Mouse (Mus musculus) gastrocnemius, adult 2 months (tissue): Measurements from ENCODE around the gene Luc7l. TPM values are rescaled to one million over a fixed set of nuclear protein-coding genes. Genes with fewer than 3 reads are reported as not detected.

ENCODE experiments used
- DNase-seq: peaks from one replicate; pipeline ENCODE4 v3.0.0; 2022
- H3K27ac ChIP-seq: fragments of 200-600 bp; 2 replicates; pipeline ENCODE4 v1.8.1; 2022; ENCODE audit warnings: mild to moderate bottlenecking
- H3K4me3 ChIP-seq: fragments of 200-600 bp; 2 replicates; pipeline ENCODE4 v1.8.1; 2022; ENCODE audit warnings: mild to moderate bottlenecking, moderate library complexity
- CTCF ChIP-seq: fragments of 200-600 bp; IDR thresholded peaks from 2 replicates; pipeline ENCODE4 v1.8.1; 2022; ENCODE audit warnings: antibody characterized with exemption, mild to moderate bottlenecking, moderate library complexity
- intact Hi-C: fragments of 180-260 bp; cut with DNase I; formaldehyde crosslinking; loops from one replicate; pipeline ENCODE4 v1.15.1; 2025
- long read RNA-seq, 2 experiments: library from polyadenylated mRNA; stranded (forward); transcript quantifications; one replicate each; pipeline ENCODE4 v2.0.0; 2021
- total RNA-seq, 2 experiments: library from RNA; stranded (reverse); gene quantifications; 2 replicates each; pipeline ENCODE4 v1.2.3; 2021

Gene Luc7l
- 10 to 100 TPM; 12.6 to 14.5 TPM for total RNA-seq
- long read RNA-seq, experiment 1, full-length matches to known transcripts: 15 of 17 reads
- long read RNA-seq, experiment 1, partial matches to known transcripts: 1 of 17 reads
- long read RNA-seq, experiment 1, other reads (novel, unspliced or antisense): 1 of 17 reads
- long read RNA-seq, experiment 2, full-length matches to known transcripts: 14 of 17 reads
- long read RNA-seq, experiment 2, partial matches to known transcripts: 2 of 17 reads
- long read RNA-seq, experiment 2, other reads (novel, unspliced or antisense): 1 of 17 reads

DNA sequence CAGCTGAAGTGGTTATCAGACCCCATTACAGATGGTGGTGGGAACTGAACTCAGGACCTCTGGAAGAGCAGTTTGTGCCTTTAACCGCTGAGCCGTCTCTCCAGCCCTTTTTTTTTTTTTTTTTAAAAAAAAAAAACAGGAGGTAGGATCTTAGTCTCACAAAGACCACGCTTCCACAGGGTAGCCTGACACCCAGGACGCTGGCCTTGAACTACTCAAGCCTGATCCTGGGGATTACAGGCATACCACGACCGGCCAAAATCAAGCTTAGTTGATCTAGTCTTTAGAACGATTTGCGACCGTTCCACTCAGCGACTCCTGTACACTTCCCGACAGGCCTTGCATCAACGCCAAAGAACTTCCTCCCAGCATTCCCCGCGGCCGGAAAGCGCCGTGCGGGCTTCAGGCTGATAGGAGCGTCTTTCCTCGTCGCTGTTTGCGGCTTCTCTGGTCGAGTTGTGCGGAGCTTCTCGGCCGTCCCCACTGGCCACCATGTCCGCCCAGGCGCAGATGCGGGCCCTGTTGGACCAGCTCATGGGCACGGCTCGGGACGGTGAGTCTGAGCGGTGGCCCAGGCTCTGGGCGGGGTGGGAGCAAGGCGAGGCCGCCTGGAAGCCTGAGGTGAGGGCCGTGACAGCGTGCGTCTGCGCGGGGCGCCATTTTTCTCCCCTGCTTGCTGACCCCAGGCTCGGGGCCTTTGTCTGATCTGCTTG lies at the start of gene Luc7l:
Luc7l (plus strand) TSS at position 358 of the 713 bp plus-strand sequence.
- Histone ChIP-seq H3K27ac (peak within 1 kb of the TSS; percentile 99), H3K4me3 (peak within 1 kb of the TSS; percentile 93)
- peak; percentile 6; the same call in 1 of the 2 replicates for TF ChIP-seq CTCF
- intact Hi-C loops: loop anchor here (1.0 kb wide), 1 partner anchor 8 kb away; the partner anchor contains the start of gene Fam234a
- peak; percentile 94 for DNase-seq

DNA sequence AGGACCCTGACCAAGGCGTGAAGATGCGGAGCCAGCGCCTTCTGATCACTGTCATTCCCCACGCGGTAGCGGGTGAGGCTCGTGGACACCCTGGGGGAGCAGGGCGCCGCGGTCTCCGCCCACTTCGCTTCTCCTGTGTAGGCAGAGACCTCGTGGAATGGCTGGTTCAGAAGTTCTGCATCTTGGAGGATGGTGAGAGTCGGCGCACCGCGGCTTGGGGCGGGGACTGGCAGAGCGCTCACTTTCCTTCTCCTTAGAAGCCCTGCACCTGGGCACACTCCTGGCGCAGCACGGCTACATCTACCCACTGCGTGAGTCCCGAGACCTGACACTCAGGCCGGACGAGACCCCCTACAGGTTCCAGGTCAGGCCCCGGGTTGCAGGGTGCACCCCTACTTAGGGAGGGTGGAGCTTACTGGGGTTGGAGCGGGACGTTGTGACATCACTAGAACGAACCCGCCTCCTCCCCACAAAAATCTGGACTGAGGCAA lies 49.3 kb upstream of the Luc7l start:
- intact Hi-C loops: no loop called here

DNA sequence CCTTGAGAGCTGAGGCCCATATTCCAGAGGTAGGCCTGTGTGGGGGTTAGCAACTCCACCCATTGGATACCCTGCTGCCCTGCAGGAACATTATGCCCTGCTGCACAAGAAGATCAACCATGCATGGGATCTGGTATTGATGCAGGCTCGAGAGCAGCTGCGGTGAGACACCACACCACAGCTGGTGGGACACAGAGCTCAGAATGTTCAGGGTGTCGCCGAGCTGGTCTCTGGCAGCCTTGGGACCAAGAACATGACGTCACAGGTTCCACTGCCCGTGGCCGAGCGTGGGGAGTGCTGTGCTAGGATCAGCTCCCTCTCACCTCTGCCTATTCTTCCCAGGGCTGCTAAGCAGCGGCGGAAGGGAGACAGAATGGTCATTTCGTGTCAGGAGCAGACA lies 47.9 kb upstream of the Luc7l start:
- TF ChIP-seq CTCF: no peak
- H3K27ac ChIP-seq: no peak overlapping the region; the same call in 1 of the 2 replicates
- intact Hi-C loops: no loop called here
- H3K4me3 ChIP-seq: no peak overlapping the region
- DNase-seq: no peak

More for the DNA sequence above, 49.3 kb upstream of the Luc7l start:
- DNase-seq: peak; percentile 39
- no peak for TF ChIP-seq CTCF
- Histone ChIP-seq H3K27ac (peak overlapping the region; percentile 46), H3K4me3 (peak overlapping the region; percentile 75)

DNA sequence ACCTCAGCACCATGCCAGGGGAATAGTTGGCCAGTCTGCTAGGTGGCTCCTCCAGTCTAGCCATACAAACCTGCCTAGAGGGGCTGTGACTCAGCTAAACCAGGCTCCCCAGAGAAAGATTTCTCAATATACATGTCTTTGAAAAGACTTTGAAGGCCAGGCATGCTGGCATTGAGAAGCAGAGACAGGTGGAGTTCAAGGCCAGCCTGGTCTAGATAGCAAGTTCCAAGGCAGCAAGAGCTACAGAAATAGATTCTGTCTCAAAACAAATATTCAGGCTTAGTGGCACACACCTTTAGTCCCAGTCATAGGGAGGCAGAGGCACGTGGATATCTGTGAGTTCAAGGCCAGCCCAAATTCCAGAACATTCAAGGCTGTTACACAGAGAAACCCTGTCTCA lies 46.3 kb upstream of the Luc7l start:
- Histone ChIP-seq H3K4me3 (no peak overlapping the region), H3K27ac (no peak overlapping the region)
- no peak for DNase-seq
- intact Hi-C loops: no loop called here
- TF ChIP-seq CTCF: no peak

DNA sequence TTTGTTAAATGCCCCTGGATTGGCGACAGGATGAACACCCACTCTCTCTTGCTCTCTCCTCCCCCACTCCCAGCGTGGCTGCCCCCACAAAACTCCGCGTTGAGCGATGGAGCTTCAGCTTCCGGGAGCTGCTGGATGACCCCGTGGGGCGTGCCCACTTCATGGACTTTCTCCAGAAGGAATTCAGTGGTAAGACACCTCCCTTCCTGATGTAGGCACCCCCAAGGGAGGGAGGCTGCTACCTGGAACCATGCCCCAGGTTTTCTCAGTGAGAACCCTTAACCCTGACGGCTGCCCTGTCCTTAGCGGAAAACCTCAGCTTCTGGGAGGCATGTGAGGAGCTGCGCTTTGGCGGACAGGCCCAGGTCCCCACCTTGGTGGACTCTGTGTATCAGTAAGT lies 45.0 kb upstream of the Luc7l start, which contains the start of gene Arhgdig:
Arhgdig (minus strand) TSS at position 101 of the 400 bp plus-strand sequence.
- no peak within 1 kb of the TSS for H3K4me3 ChIP-seq
- DNase-seq: no peak
- no peak for TF ChIP-seq CTCF
- intact Hi-C loops: no loop called here
- H3K27ac ChIP-seq: no peak within 1 kb of the TSS

DNA sequence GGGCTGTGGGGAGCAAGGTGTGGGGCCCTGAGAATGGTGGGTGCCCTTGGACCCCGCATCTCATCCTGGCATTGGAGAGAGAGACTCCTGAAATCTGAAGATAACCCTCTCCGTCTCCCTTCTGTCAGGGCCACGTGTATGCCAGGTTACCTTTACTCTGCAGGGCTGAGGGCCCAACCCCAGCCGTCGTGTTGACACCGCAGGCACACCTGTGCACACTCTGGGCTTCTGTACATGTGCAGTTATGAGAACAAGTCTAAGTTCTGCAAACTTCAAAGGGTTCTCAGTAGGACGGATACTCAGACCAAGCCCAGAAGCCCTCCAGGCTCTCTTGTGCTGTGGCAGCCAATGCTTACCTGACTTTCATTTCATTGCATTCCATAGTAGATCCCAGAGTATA lies 40.5 kb upstream of the Luc7l start:
- H3K4me3 ChIP-seq: no peak overlapping the region
- no peak overlapping the region for H3K27ac ChIP-seq
- intact Hi-C loops: no loop called here
- TF ChIP-seq CTCF: no peak
- DNase-seq: no peak

DNA sequence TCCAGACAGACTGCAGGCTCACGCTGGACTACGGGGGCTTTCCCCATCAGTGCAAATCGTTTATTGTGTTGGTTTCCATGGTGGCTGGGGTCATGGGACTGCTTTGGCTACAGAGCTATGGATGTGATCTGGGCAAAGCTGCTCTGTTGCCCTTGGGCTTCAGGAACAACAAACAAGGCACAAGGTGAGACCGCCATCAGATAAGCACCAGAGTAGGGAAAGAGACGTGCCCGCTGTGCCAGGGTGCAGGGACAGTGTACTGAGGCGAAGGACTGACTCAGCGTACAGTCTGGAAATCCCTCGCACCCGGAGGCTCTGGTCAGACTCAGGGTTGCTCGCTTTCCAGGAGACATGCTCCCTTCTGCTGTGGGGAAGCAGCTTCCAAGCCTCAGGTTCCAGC lies 40.0 kb upstream of the Luc7l start:
- Histone ChIP-seq H3K4me3 (no peak overlapping the region), H3K27ac (no peak overlapping the region)
- intact Hi-C loops: no loop called here
- TF ChIP-seq CTCF: no peak
- DNase-seq: no peak

DNA sequence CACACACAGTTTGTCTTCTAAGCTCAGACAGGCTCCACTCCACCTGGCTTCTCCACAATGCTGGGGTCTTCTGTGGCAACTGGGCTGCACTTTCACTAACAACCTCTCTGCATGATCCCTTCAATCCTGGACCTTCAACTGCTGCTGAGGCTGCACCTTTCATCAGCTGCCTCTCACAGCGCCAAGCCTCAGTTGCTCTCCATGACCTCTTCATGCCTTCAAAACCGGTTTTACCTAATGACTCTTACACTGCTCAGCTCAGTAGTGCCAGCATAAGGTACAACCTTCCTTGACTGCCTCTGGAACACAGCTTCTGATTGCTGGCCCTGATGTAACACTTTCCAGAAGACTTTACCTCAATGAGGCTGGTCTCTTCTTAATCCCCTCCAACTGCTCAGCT lies 31.2 kb upstream of the Luc7l start:
- no peak for TF ChIP-seq CTCF

DNA sequence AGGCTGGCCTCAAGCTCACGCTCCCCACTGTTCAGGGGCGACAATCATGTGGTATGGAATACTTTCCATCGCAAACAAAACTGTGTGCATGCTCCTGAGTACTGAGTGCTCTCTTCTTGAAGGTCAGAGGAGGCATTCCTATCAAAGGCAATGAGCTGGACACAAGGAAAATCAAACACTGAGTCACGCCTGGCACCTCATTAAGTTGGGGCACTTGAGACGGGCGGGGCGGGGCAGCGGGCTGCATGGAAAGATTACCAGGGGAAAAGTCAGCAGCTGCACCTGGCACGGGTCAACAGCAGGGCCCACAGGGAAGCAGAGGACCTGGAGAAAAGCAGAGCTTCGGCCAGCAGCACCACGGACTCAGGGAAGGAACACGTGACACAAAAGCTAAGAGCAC lies 27.5 kb upstream of the Luc7l start:
- Histone ChIP-seq H3K27ac (no peak overlapping the region), H3K4me3 (no peak overlapping the region)
- TF ChIP-seq CTCF: no peak

More for the DNA sequence above, 31.2 kb upstream of the Luc7l start:
- DNase-seq: no peak
- intact Hi-C loops: no loop called here
- Histone ChIP-seq H3K27ac (no peak overlapping the region), H3K4me3 (no peak overlapping the region)

DNA sequence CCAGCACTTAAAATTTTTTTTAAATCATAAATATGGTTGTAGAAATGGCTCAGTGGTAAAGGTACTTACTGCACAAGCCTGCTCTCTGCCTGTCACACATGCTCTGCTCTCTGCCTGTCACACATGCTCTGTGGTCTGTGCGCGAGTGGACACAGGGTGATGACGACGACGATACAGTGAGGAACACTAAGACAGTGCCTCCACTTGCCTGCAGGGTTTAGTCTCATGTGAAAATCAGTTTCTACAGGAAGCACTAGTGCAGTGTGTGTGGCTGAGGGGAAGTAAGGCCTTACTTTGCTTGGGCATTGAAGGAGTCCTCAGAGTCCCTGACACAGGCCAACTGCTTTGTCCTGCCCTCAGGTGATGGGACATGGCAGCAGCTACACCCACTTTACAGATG lies 22.9 kb upstream of the Luc7l start:
- no peak for DNase-seq
- Histone ChIP-seq H3K27ac (no peak overlapping the region), H3K4me3 (no peak overlapping the region)
- TF ChIP-seq CTCF: no peak
- intact Hi-C loops: no loop called here

More for the DNA sequence above, 27.5 kb upstream of the Luc7l start:
- no peak for DNase-seq
- intact Hi-C loops: no loop called here

DNA sequence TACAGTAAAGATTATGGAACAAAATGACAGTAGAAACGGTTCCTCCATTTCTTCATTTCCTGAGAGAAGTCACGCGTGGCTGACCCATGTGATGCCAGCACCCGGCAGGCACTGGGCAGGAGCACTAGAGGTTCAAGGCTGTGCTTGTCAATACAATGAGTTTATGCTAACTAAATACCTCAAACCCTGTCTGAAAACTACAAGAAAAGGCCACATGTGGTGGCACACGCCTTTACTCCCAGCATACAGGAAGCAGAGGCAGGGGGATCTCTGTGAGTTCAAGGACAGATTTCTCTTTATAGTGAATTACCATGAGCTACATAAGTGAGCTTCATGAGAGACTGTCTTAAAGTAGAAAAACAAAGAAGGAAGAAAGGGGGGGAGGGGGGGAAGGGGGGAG lies 21.5 kb upstream of the Luc7l start:
- no peak overlapping the region for H3K27ac ChIP-seq
- TF ChIP-seq CTCF: no peak
- DNase-seq: no peak
- intact Hi-C loops: no loop called here
- no peak overlapping the region for H3K4me3 ChIP-seq

DNA sequence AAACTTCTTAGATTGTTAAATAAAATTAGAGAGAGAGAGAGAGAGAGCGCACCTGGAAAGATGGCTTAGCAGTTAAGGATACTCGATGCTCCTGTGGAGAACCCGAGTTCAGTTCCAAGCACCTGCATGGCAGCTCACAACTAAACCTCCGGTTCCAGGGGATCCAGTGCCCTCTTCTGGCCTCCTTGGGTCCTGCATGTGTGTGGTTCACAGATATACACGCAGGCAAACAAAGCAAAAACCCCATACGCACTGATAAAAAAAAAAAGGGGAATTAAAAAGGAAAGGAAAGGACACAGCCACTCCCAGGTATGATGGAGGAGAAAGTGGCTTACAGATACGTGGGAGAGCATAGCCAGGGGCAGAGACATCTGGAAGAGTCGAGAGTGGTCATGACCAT lies 19.8 kb upstream of the Luc7l start:
- intact Hi-C loops: no loop called here
- peak; percentile 28; the same call in 1 of the 2 replicates for TF ChIP-seq CTCF
- no peak overlapping the region for H3K4me3 ChIP-seq
- no peak for DNase-seq
- H3K27ac ChIP-seq: no peak overlapping the region

DNA sequence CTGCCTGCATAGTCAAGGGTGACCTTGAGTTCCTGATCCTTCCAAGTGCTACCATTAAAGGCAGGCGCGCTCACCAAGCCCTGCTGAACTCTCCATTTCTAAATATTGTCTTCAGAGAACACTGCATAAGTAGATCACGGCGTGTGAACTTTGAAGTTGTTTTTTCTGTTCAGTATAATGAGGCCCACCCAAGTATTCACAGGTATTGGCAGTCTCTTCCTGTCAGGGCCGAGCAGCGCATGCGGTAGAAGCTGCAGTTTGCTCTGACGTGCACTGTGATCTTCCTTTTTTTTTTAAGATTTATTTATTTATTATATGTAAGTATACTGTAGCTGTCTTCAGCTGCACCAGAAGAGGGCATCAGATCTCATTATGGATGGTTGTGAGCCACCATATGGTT lies 18.3 kb upstream of the Luc7l start:
- Histone ChIP-seq H3K4me3 (no peak overlapping the region), H3K27ac (no peak overlapping the region)
- no peak for TF ChIP-seq CTCF
- no peak for DNase-seq
- intact Hi-C loops: no loop called here
